Mouse (Mus musculus) thymus, postnatal 14 days (tissue): ENCODE data around the gene Pla2g2d.
"Not testable (repeated sequence)": the region's sequence is repeated elsewhere in the genome, so short reads cannot be mapped to it uniquely, and the experiment has no call there.

Source experiments
- DNase-seq: peaks from one replicate; pipeline ENCODE4 v3.0.0; 2021

The Pla2g2d gene

GRCm38 (mm10) chr4:138785721-138786120 is 10.2 kb downstream of the Pla2g2d start:
- DNase-seq = no peak

GRCm38 (mm10) chr4:138786141-138786540 is 10.6 kb downstream of the Pla2g2d start:
- no peak for DNase-seq

GRCm38 (mm10) chr4:138788381-138788780 is 12.8 kb downstream of the Pla2g2d start:
- no peak for DNase-seq

- no peak for DNase-seq
Observed at GRCm38 (mm10) chr4:138791452-138791851, 15.9 kb downstream of the Pla2g2d start.

- no peak for DNase-seq
Observed at GRCm38 (mm10) chr4:138792599-138792998, 17.1 kb downstream of the Pla2g2d start.

GRCm38 (mm10) chr4:138793276-138793675 is 17.7 kb downstream of the Pla2g2d start:
- peak; percentile 57 for DNase-seq

- DNase-seq = no peak
Observed at GRCm38 (mm10) chr4:138794344-138794743, 18.8 kb downstream of the Pla2g2d start.

- no peak for DNase-seq
Observed at GRCm38 (mm10) chr4:138796513-138797216, 21.1 kb downstream of the Pla2g2d start.

GRCm38 (mm10) chr4:138797217-138797570 is 21.7 kb downstream of the Pla2g2d start:
- no peak for DNase-seq

GRCm38 (mm10) chr4:138800134-138800744 is 24.7 kb downstream of the Pla2g2d start:
- no peak for DNase-seq

- DNase-seq = no peak
Observed at GRCm38 (mm10) chr4:138801631-138802030, 26.1 kb downstream of the Pla2g2d start.

GRCm38 (mm10) chr4:138802917-138803316 is 27.4 kb downstream of the Pla2g2d start:
- no peak for DNase-seq

GRCm38 (mm10) chr4:138805248-138805647 is 29.7 kb downstream of the Pla2g2d start:
- DNase-seq = no peak

GRCm38 (mm10) chr4:138806160-138806559 is 30.6 kb downstream of the Pla2g2d start:
- DNase-seq = no peak

GRCm38 (mm10) chr4:138806920-138807541 is 31.5 kb downstream of the Pla2g2d start:
- DNase-seq = no peak

GRCm38 (mm10) chr4:138816166-138816565 is 40.6 kb downstream of the Pla2g2d start:
- DNase-seq = no peak

- no peak for DNase-seq
Observed at GRCm38 (mm10) chr4:138817736-138818135, 42.2 kb downstream of the Pla2g2d start.

GRCm38 (mm10) chr4:138819101-138819500 is 43.6 kb downstream of the Pla2g2d start:
- no peak for DNase-seq

- DNase-seq = no peak
Observed at GRCm38 (mm10) chr4:138821036-138821435, 45.5 kb downstream of the Pla2g2d start.

- DNase-seq = not testable (repeated sequence)
Observed at GRCm38 (mm10) chr4:138824161-138824560, 48.6 kb downstream of the Pla2g2d start.

GRCm38 (mm10) chr4:138824660-138825059 is 49.1 kb downstream of the Pla2g2d start:
- no peak for DNase-seq

GRCm38 (mm10) chr4:138825751-138826567 is 50.4 kb downstream of the Pla2g2d start:
- peak; percentile 5 for DNase-seq

GRCm38 (mm10) chr4:138827147-138827546 is 51.6 kb downstream of the Pla2g2d start:
- peak; percentile 12 for DNase-seq
